Mouse (Mus musculus) liver, adult 10 weeks (tissue): Measurements from ENCODE around the gene Kcnj5. TPM values are rescaled to one million over a fixed set of nuclear protein-coding genes. Genes with fewer than 3 reads are reported as not detected.

Source experiments
- polyA plus RNA-seq: library from polyadenylated mRNA; stranded (reverse); fragments of 350-450 nt; fragmentation: Illumina TruSeq; extraction: RNeasy Lipid Tissue Mini Kit (QIAGEN cat#74804); gene quantifications from one replicate; pipeline ENCODE4 v1.2.3, GENCODE M21; 2014; ENCODE audit warnings: low read depth, low replicate concordance

Gene Kcnj5
- 0.08 TPM for polyA plus RNA-seq

DNA sequence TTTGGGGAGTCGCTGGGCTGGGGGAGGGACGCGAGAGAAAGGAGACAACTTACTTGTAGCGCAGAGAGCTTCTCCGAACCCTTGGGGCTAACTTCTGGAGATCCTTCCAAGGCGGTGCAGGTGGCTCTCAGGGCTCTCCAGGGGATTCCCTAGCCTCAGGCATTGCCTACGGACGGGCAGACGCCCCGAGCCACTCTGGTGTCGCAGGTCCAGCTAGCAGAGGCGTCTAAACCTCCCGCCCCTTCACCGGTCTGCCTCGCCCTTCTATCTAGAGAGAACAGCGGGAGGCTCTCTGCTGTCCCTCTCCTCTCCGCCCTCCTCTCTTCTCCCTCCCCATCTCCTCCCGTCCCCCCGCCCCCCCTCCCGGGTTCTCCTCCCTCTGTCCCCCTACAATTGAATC, at the start of gene Kcnj5:
Gene Kcnj5 (minus strand): TSS at position 300 of the 400 bp plus-strand sequence.

DNA sequence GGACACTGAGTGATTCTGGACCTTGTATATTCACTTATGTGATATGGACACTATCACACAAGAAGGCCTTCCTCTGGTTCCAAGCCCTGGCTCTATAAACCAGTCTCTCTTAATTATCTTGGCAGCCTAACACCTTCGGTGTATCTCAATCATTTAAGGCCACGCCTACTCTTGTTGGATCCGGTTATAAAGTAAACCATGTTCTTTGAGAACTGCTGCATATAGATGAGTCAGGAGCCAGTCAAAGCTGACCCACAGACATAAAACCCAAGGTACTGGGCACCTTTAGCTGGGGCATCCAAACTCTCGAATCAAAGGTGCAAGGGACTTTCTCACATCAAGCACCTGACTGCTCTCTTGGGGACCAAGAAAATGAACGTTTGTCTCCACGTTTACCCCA, 28.1 kb upstream of the Kcnj5 start, which contains the start of gene Kcnj1:
Gene Kcnj1 (plus strand): TSS at position 292 of the 400 bp plus-strand sequence.

Other genes with a start within 250 kb of the Kcnj5 start
- gene Arhgap32, start 228.2 kb downstream of the Kcnj5 start, polyA plus RNA-seq = 2.8 TPM
- gene Kcnj1, start 28.1 kb upstream of the Kcnj5 start, polyA plus RNA-seq = not detected
- gene Fli1, start 198.5 kb upstream of the Kcnj5 start, polyA plus RNA-seq = 2.4 TPM